Mouse (Mus musculus) intestine, postnatal 0 days (tissue): ENCODE data around the gene Patz1. TPM values are rescaled to one million over a fixed set of nuclear protein-coding genes. Genes with fewer than 3 reads are reported as not detected.

Experiments
- ATAC-seq: fragments of 200-750 bp; cut with Nextera tagmentation; 2 replicates; pipeline ENCODE4 v1.8.0; 2017; ENCODE audit warnings: mild to moderate bottlenecking, moderate TSS enrichment, moderate library complexity
- H3K27ac ChIP-seq: fragments of 300-500 bp; sonication (generic); 2 replicates; pipeline ENCODE4 v1.5.1; 2014; ENCODE audit warnings: mild to moderate bottlenecking, low read depth, low read length, moderate library complexity
- H3K27me3 ChIP-seq: fragments of 300-500 bp; sonication (generic); replicated peaks from 2 replicates; pipeline ENCODE4 v1.6.1; 2014; ENCODE audit warnings: low read length, mixed read lengths; ENCODE audit not compliant: control insufficient read depth, insufficient read depth
- H3K36me3 ChIP-seq: fragments of 300-500 bp; sonication (generic); 2 replicates; pipeline ENCODE4 v1.6.1; 2014; ENCODE audit warnings: mild to moderate bottlenecking, moderate library complexity; ENCODE audit not compliant: control insufficient read depth, insufficient read depth
- H3K4me1 ChIP-seq: fragments of 300-500 bp; sonication (generic); replicated peaks from 2 replicates; pipeline ENCODE4 v1.6.1; 2014; ENCODE audit warnings: antibody characterized with exemption, low read length, mixed read lengths; ENCODE audit not compliant: control insufficient read depth, insufficient read depth
- H3K4me2 ChIP-seq: fragments of 300-500 bp; sonication (generic); replicated peaks from 2 replicates; pipeline ENCODE4 v1.6.1; 2014; ENCODE audit warnings: low read depth, mild to moderate bottlenecking, moderate library complexity
- H3K4me3 ChIP-seq: fragments of 300-500 bp; sonication (generic); 2 replicates; pipeline ENCODE4 v1.5.1; 2014; ENCODE audit warnings: low read depth, low read length
- H3K9ac ChIP-seq: fragments of 300-500 bp; sonication (generic); 2 replicates; pipeline ENCODE4 v1.6.1; 2014; ENCODE audit warnings: mild to moderate bottlenecking, low read depth, low read length
- H3K9me3 ChIP-seq: fragments of 300-500 bp; sonication (generic); 2 replicates; pipeline ENCODE4 v1.6.1; 2016; ENCODE audit warnings: mixed run types; ENCODE audit not compliant: control insufficient read depth
- CTCF ChIP-seq: sonication (generic); IDR thresholded peaks from 2 replicates; pipeline ENCODE4 v1.5.1; 2016; ENCODE audit warnings: low read depth, mild to moderate bottlenecking, control low read depth, antibody characterized with exemption, moderate library complexity
- WGBS: fragments of 180-500 bp; shearing (Covaris S2); extraction: QIAGEN DNeasy Blood & Tissue Kit; methylation state at CpG from one replicate; pipeline ENCODE4 v1.1.7; 2014; 5-methylcytosine and 5-hydroxymethylcytosine counted together
- polyA plus RNA-seq: library from polyadenylated mRNA; unstranded; fragments of >200 nt; fragmentation: Nextera tagmentation; extraction: Ambion mirVana; gene quantifications from 2 replicates; pipeline ENCODE4 v1.2.1, GENCODE M21; 2015

Gene Patz1
- polyA plus RNA-seq, 1 experiment from 2014 or later = 10.7 TPM

- Histone ChIP-seq H3K27me3 (no peaks in the 10 kb centered on the region), H3K9me3 (no peaks in the 10 kb centered on the region), H3K27ac (peak overlapping the region; percentile 91), H3K4me2 (peak overlapping the region; percentile 99), H3K36me3 (peaks cover 18% of the 10 kb centered on the region), H3K4me3 (peak overlapping the region; percentile 88), H3K9ac (peak overlapping the region; percentile 84), H3K4me1 (0 out of 2 replicates have a peak, but pooled peaks cover 7% of the 10 kb centered on the region)
- WGBS = under 1% methylated on average over 50 of the region's 50 CpGs
- no peak for TF ChIP-seq CTCF
- no peak; the same call in 1 of the 2 replicates for ATAC-seq
Observed at GRCm38 (mm10) chr11:3290640-3291310, 2.1 kb downstream of the Patz1 start.

GRCm38 (mm10) chr11:3291311-3292061 is 2.8 kb downstream of the Patz1 start:
- Histone ChIP-seq H3K36me3 (peaks cover 25% of the 10 kb centered on the region), H3K27me3 (no peaks in the 10 kb centered on the region), H3K4me3 (peak overlapping the region; percentile 88), H3K9ac (peak overlapping the region; percentile 84), H3K27ac (peak overlapping the region; percentile 79), H3K4me2 (peak overlapping the region; percentile 99), H3K9me3 (no peaks in the 10 kb centered on the region), H3K4me1 (0 out of 2 replicates have a peak, but pooled peaks cover 7% of the 10 kb centered on the region)
- ATAC-seq = no peak
- under 1% methylated on average over 26 of the region's 26 CpGs for WGBS
- no peak for TF ChIP-seq CTCF

- peak; percentile 28; the same call in 1 of the 2 replicates for ATAC-seq
- Histone ChIP-seq H3K27ac (peak overlapping the region; percentile 79), H3K9ac (peak overlapping the region; percentile 84), H3K4me2 (peak overlapping the region; percentile 99), H3K9me3 (no peaks in the 10 kb centered on the region), H3K36me3 (peaks cover 31% of the 10 kb centered on the region), H3K27me3 (no peaks in the 10 kb centered on the region), H3K4me3 (peak overlapping the region; percentile 88), H3K4me1 (0 out of 2 replicates have a peak, but pooled peaks cover 7% of the 10 kb centered on the region)
- no peak for TF ChIP-seq CTCF
- 0% methylated on average over 8 of the region's 8 CpGs for WGBS
Observed at GRCm38 (mm10) chr11:3292062-3292421, 3.4 kb downstream of the Patz1 start.

GRCm38 (mm10) chr11:3292711-3293249 is 4.1 kb downstream of the Patz1 start:
- ATAC-seq = peak; percentile 14; the same call in 1 of the 2 replicates
- Histone ChIP-seq H3K4me2 (peak overlapping the region; percentile 99), H3K27ac (peak overlapping the region; percentile 79; the same call in 1 of the 2 replicates), H3K4me3 (peak overlapping the region; percentile 88), H3K27me3 (no peaks in the 10 kb centered on the region), H3K9me3 (no peaks in the 10 kb centered on the region), H3K4me1 (0 out of 2 replicates have a peak, but pooled peaks cover 7% of the 10 kb centered on the region), H3K36me3 (peaks cover 38% of the 10 kb centered on the region), H3K9ac (peak overlapping the region; percentile 84)
- 3% methylated on average over 8 of the region's 8 CpGs for WGBS
- no peak for TF ChIP-seq CTCF

GRCm38 (mm10) chr11:3293361-3293760 is 4.7 kb downstream of the Patz1 start:
- Histone ChIP-seq H3K36me3 (peaks cover 43% of the 10 kb centered on the region), H3K27me3 (no peaks in the 10 kb centered on the region), H3K4me2 (peak overlapping the region; percentile 99), H3K9me3 (no peaks in the 10 kb centered on the region), H3K4me3 (no peak overlapping the region), H3K27ac (no peak overlapping the region), H3K4me1 (0 out of 2 replicates have a peak, but pooled peaks cover 7% of the 10 kb centered on the region), H3K9ac (0 out of 2 replicates have a peak overlapping the region, but pooled peaks have one; percentile 84)
- no peak for TF ChIP-seq CTCF
- WGBS = 42% methylated on average over 4 of the region's 4 CpGs
- ATAC-seq = no peak

GRCm38 (mm10) chr11:3294641-3295040 is 6.0 kb downstream of the Patz1 start:
- Histone ChIP-seq H3K9ac (no peak overlapping the region), H3K4me3 (no peak overlapping the region), H3K36me3 (peaks cover 56% of the 10 kb centered on the region), H3K27me3 (no peaks in the 10 kb centered on the region), H3K4me1 (0 out of 2 replicates have a peak, but pooled peaks cover 3% of the 10 kb centered on the region), H3K27ac (no peak overlapping the region), H3K9me3 (no peaks in the 10 kb centered on the region), H3K4me2 (no peak overlapping the region)
- no peak for TF ChIP-seq CTCF
- 88% methylated on average over 2 of the region's 2 CpGs for WGBS
- ATAC-seq = no peak
